Mouse (Mus musculus) layer of hippocampus, adult 9-11 months (tissue): ENCODE results near the gene Gimap4.
A peak's percentile ranks its signal among the peaks of the same experiment; 100 is the strongest.
"Not testable (repeated sequence)": the region's sequence is repeated elsewhere in the genome, so short reads cannot be mapped to it uniquely, and the experiment has no call there.

ENCODE experiments used
- DNase-seq: peaks from one replicate; pipeline ENCODE4 v3.0.0; 2022

Gene Gimap4

DNA sequence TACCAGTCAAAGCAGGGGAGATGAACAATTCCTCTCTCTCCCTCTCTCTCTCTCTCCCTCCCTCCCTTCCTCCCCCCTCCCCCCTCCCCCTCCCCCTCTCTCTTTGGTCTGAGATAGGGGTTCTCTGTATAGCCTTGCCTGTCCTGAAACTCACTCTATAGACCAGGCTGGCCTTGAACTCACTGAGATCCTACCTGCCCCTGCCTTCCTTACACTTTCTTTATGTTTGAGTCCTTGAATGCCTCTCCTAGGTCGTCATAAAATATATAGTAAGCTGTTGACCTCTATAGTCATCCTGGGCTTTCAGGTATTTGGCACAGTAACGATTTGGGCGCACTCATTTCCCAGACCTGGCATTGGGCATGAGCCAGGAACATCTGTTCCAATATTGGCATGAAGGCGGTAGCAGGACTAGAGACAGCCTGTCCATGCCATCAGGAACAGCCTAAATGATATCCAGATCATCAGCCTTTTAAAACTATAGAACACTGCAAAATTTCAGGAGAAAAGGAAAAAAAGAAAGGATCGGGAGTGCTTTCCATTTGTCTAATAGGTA, 7.4 kb upstream of the Gimap4 start:
- DNase-seq, result no peak

GRCm38 (mm10) chr6:48677492-48678345, 6.6 kb upstream of the Gimap4 start:
- no peak for DNase-seq

DNA sequence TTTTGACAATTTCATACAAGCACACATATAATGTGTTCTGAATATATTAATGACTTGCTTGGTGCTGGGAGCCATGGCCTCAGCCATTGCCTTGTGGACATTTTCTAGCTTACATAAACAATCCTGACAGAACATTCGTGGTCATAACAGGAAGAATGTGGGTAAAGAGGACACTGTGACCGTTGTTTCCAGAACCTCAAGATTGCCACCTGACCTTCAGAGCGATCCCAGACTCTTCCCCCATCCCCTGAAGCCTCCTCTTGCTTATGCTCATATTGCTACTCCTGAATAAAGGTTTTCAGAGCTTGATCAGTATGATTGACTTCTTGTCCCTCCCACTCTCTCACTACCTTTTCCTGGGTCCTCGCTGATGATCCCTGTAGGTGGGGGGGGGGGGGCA, 6.0 kb upstream of the Gimap4 start:
- DNase-seq, result no peak

GRCm38 (mm10) chr6:48679701-48680100, 4.6 kb upstream of the Gimap4 start:
- DNase-seq, result no peak

- no peak for DNase-seq
Measured at GRCm38 (mm10) chr6:48680421-48680820, 3.9 kb upstream of the Gimap4 start.

GRCm38 (mm10) chr6:48681472-48682090, 2.8 kb upstream of the Gimap4 start:
- no peak for DNase-seq

DNA sequence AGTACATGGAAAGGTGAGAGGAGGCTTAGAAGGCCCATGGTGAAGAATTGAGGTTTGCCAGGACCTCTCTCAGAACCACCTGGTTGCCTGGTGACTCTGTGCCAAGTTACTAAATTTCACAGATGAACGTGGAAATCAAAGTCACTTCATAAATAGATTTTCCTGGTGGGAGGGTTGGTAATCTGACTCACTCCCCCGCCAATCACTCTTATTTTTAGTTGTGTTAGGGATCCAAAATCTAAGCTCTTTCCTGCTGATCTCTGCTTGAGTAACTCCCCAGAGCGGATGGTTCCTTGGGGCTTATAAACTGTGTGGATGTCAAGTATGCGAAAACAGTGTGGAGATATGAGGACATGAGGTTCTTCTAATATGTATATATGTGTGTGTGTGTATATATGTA, 2.1 kb upstream of the Gimap4 start:
- DNase-seq, result peak; percentile 8

DNA sequence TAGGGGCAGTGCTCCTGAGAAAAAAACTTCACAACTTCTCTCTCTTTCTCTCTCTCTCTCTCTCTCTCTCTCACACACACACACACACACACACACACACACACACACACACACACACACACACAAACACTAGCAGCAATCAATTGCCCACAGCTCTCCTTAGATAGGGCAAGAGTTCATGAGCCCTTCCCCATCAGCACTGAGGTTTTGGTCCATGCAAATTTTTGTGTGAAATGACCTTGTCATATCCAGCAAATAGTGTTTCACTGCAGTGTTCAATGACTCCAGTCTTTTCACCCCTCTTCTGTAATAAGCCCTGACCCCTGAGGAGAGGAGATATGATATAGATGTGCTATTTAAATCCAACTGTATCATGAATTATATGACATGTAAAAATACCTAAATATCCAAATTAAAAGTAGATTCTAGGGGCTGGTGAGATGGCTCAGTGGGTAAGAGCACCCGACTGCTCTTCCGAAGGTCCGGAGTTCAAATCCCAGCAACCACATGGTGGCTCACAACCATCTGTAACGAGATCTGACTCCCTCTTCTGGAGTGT, 1.0 kb upstream of the Gimap4 start:
- not testable (repeated sequence) for DNase-seq

DNA sequence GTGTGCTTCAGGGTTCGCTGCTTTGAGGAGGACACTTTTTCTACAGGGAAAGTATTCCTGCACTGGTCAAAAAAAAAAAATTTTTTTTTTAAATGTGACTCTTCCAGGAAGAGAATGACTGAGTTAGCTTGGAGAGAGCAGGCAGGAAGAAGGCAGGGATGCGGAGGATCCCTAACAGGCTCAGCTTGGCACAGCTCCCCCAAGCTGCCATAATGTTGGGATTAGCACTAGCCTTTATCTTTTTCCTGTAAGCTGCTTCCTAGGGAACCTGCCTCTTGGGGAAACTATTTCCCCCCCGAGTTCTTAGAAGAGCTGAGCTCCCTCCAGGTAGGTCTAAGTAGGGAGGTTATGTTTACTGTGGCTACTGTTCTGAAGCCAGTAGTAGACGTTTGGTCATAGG, 457 bp downstream of the Gimap4 start:
- no peak for DNase-seq

- DNase-seq, result no peak
Measured at GRCm38 (mm10) chr6:48685251-48685650, 902 bp downstream of the Gimap4 start.

DNA sequence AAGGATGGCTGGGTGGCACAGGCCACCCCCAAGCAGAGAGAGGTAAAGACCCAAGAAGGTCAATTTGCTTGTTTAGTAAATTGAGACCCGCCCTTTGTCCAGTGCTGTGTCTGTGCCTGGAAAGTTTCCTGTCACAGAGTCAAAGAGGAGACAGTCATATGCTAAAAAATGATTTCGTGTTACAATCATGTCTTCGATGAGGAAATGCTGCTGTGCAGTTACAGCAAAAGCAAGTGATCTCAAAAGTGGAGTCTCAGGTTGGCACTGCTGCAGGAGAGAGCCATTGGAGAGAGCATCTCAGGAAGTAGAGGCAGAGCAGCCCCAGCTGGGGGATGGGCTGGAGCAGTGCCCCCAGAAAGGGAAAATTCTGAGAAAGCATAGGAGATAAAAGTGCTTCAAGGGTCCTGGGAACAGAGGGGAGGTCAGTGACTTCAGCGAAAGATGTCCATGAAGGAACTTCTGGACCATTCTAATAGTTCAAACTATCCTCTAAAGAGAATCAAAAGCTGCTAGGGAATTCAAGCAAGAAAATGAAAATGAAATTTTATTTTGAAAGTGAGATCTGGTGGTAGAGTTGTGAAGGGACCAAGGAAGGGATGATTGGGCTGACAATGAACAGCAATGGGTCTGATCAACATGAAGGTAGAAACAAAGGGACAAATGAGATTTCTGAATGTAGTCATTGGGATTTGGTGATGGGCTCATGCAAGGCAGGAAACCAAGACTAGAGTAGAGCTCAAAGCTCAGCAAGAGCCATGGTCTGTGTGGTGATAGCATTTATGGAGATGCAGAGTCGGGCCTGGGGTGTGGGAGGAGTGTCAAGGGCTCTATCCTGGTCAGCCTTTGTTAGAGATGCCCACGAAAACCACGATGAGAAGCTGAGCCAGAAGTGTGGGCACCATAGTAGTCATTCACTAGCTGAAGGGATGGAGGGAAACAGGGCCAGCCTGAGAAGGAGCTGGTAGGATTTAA, 1.6 kb downstream of the Gimap4 start:
- no peak for DNase-seq

- DNase-seq, result no peak
Measured at GRCm38 (mm10) chr6:48687077-48687476, 2.7 kb downstream of the Gimap4 start.

- no peak for DNase-seq
Measured at GRCm38 (mm10) chr6:48689320-48689719, 5.0 kb downstream of the Gimap4 start.

GRCm38 (mm10) chr6:48692962-48693361, 8.6 kb downstream of the Gimap4 start:
- DNase-seq, result no peak

DNA sequence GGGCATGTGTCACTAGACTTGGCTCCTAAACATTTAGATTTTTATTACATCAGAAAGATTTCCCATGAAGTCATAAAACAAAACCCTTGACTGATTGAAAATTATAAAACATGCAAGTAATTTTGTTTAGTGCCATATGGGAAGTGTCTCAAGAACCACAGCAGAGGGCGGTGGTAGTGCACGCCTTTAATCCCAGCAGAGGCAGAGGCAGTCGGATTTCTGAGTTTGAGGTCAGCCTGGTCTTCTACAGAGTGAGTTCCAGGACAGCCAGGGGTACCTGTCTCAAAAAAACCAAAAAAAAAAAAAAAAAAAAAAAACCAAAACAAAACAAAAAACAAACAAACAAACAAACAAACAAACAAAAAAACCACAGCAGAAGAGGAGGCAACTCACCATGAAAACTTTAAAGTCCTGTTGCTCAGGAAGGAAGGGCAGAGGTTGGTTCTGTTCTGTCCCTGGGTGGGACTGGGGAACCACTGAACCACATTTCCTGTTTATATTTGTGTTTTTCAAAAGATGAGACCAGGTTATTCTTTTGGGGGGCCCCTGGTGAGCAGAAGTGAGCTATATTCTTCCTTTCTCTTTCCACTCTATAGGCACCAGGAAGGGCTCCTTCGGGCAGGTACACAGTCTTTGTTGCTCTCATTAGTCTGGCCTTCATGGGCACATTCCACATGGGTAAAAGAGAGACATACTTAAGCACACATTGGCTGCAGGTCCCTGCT, 12.6 kb downstream of the Gimap4 start:
- DNase-seq, result no peak

DNA sequence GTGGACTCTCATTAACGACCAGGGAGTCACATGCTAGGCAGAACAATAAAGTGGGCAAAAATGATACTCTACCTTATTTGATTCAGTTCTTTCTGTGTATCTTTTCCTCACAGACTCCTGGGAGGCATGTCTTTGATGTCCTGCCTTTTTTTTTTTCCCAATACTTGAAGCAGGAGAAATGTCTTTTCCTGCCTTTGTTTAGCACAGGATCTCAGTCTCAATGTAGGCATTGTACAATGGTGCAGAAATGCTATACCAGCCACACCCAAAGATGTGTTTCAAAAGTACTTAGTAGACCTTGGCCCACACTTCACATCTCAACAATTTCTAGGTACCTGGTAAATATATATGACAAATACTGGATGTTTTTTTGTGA, 13.2 kb downstream of the Gimap4 start:
- DNase-seq, result no peak

- no peak for DNase-seq
Measured at GRCm38 (mm10) chr6:48698066-48698856, 13.9 kb downstream of the Gimap4 start.

GRCm38 (mm10) chr6:48698888-48699287, 14.5 kb downstream of the Gimap4 start:
- DNase-seq, result no peak

DNA sequence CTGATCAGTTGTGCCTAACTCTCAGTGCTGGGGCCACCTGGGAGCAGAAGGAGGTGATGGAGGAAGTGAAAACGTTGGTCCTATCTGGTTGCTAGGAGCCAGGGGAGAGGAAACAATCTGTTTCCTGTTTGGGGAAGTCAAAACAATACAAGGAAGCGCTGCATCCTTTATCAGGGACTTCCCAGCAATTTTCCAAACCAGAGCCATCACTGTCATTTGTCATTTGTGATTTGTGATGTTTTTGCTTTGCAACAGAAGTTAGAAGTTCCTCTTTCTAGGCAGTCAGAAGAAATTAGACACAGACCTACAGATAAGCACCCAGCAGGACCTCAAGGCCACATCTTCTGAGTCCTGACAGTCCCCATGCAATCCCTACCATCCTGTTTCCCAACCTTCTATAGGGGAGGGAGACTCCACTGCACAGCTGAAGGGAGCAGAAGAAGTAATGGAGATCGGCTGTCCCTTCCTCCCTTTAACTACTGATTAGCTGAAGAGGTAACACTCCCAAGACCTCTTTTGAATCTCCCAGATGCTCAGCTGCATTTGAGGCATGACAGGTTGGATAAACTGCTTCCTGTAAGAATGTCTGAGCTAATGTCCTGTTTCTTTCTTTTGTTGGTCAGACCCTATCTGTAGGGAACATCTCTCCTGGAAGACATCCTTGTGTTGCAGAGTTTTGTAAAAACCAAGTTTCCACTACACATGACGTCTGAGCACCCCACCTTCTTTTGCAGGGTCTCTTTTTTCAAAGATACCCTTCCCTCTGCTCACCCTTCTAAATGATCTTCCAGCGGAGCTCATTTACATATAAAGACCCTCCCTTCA, 16.1 kb downstream of the Gimap4 start:
- no peak for DNase-seq

- no peak for DNase-seq
Measured at GRCm38 (mm10) chr6:48702146-48702545, 17.8 kb downstream of the Gimap4 start.
